Mouse (Mus musculus): Measurements from ENCODE around the gene Hbp1. TPM values are rescaled to one million over a fixed set of nuclear protein-coding genes. Genes with fewer than 3 reads are reported as not detected.

Hbp1 gene
- polyA plus RNA-seq, 1 experiment from 2014 or later, result 33.7 TPM

DNA sequence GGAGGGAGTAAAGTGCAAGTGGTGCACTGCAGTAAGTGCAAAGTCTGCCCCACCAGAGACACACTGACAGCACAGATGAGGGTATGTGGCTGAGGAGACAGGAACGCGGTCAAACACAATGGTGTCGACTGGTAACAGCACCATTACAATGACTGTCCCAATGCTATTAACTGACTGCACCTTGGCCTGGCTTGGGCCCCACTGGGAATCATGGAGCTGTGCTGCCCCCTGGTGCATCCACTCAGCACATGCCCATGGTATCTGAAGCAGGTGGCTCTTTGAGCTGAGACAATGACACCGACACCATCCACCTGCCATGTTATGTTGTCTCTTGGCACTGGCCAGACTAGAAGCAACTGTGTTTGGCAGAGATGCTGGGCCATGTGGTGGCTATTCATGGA, 23.7 kb downstream of the Hbp1 start:
- peak; percentile 54; the same call in 1 of the 2 replicates for ATAC-seq
- 73% methylated on average over 4 of the region's 4 CpGs for WGBS (ENCODE audit: insufficient replicate concordance)
- Histone ChIP-seq H3K27me3 (replicated peaks) (no peaks in the 10 kb centered on the region), H3K36me3 (peaks cover 71% of the 10 kb centered on the region), H3K4me2 (no peak overlapping the region), H3K4me1 (0 out of 2 replicates have a peak, but pooled peaks cover 3% of the 10 kb centered on the region), H3K27ac (no peak overlapping the region), H3K9me3 (replicated peaks) (no peaks in the 10 kb centered on the region), H3K4me3 (no peak overlapping the region), H3K9ac (no peak overlapping the region)

GRCm38 (mm10) chr12:31925343-31925742, 25.0 kb downstream of the Hbp1 start:
- Histone ChIP-seq H3K27ac (no peak overlapping the region), H3K4me2 (no peak overlapping the region), H3K4me1 (peaks cover 11% of the 10 kb centered on the region; the same call in 1 of the 2 replicates), H3K9ac (no peak overlapping the region), H3K36me3 (peaks cover 62% of the 10 kb centered on the region), H3K4me3 (no peak overlapping the region), H3K9me3 (replicated peaks) (no peaks in the 10 kb centered on the region), H3K27me3 (replicated peaks) (no peaks in the 10 kb centered on the region)
- ATAC-seq, result no peak
- WGBS (ENCODE audit: insufficient replicate concordance), result 86% methylated on average over 6 of the region's 6 CpGs

- H3K4me1 ChIP-seq, result peaks cover 12% of the 10 kb centered on the region; the same call in 1 of the 2 replicates
- no peaks in the 10 kb centered on the region for H3K9me3 ChIP-seq (replicated peaks)
- peaks cover 53% of the 10 kb centered on the region for H3K36me3 ChIP-seq
- ATAC-seq, result no peak
- 50% methylated on average over 3 of the region's 3 CpGs for WGBS (ENCODE audit: insufficient replicate concordance)
- H3K9ac ChIP-seq, result no peak overlapping the region
- H3K27ac ChIP-seq, result no peak overlapping the region
- H3K27me3 ChIP-seq (replicated peaks), result no peaks in the 10 kb centered on the region
- no peak overlapping the region for H3K4me3 ChIP-seq
- H3K4me2 ChIP-seq, result no peak overlapping the region
Measured at GRCm38 (mm10) chr12:31924135-31924534, 26.2 kb downstream of the Hbp1 start.

DNA sequence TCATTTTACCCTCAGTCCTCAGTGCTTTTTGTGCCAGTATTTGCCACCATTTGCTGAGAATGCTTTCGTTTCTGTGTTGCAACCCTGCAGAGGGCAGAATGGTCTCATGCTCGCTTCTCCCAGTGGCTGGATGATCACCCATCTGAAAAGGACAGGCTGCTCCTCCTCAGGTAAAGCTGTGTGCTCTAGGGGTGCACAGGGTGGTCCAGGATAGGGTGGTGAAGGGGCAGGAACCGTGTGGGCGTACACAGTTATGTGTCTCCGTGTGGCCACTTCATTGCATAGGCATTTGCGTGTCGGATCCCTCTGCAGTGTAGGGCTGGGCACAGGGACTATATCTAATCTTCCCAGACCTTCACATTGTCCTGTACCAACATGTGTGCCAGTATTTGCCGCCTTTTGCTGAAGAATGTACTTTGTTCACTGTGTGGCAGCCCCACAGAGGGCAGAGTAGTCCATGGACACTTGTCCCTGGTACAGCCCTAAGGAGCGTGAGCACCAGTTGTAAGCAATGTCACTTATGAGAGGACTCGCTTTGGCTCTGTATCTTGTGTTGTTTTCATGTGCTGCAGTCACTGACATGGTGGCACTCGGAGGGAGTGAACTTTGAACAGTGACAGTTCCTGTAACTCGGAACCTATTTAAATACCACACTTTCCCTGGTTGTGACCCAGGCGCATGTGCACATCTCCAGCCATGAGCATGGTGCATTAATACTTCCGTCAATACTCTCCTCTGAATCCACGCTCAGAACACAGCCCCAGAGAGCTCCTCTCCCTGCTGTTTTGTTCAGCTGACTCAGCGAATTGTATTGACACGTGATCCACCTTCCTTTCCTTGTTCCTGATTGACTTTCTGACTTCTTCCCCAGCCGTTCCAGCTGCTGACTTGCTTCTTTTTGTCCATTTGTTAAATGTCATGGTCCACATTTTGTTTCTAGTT, 29.6 kb downstream of the Hbp1 start:
- H3K9ac ChIP-seq, result no peak overlapping the region
- no peaks in the 10 kb centered on the region for H3K9me3 ChIP-seq (replicated peaks)
- WGBS (ENCODE audit: insufficient replicate concordance), result 74% methylated on average over 18 of the region's 18 CpGs
- H3K27ac ChIP-seq, result 0 out of 2 replicates have a peak overlapping the region, but pooled peaks have one; percentile 20
- no peaks in the 10 kb centered on the region for H3K27me3 ChIP-seq (replicated peaks)
- no peak for ATAC-seq
- no peak overlapping the region for H3K4me2 ChIP-seq
- peaks cover 21% of the 10 kb centered on the region for H3K4me1 ChIP-seq
- no peak overlapping the region for H3K4me3 ChIP-seq
- H3K36me3 ChIP-seq, result peaks cover 26% of the 10 kb centered on the region

GRCm38 (mm10) chr12:31917245-31917644, 33.1 kb downstream of the Hbp1 start:
- Histone ChIP-seq H3K4me1 (peaks cover 18% of the 10 kb centered on the region), H3K27me3 (replicated peaks) (no peaks in the 10 kb centered on the region), H3K9ac (no peak overlapping the region), H3K4me3 (no peak overlapping the region), H3K4me2 (no peak overlapping the region), H3K36me3 (peaks cover 5% of the 10 kb centered on the region; the same call in 1 of the 2 replicates), H3K9me3 (replicated peaks) (no peaks in the 10 kb centered on the region), H3K27ac (no peak overlapping the region)
- peak; percentile 72 for ATAC-seq
- 36% methylated on average over 5 of the region's 5 CpGs for WGBS (ENCODE audit: insufficient replicate concordance)

DNA sequence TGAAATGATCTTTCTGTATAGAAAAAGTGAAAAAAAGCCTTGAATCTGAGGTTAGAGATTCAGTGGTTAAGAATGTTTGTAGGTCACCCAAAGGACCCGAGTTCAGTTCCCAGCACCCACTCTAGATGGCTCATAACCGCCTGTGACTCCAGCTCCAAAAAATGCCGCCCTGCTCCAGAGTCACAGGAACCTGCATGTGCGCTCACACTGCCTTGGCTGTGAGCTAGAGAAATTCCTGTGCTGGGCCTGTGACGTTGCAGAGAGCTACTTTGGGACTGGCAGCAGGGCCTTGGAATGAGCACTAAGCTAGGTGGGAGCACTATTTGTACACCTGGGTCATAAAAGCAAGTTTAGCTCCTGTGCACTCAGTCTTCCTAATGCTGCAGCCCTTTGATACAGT, 33.6 kb downstream of the Hbp1 start:
- H3K27ac ChIP-seq, result no peak overlapping the region
- no peaks in the 10 kb centered on the region for H3K27me3 ChIP-seq (replicated peaks)
- H3K9me3 ChIP-seq (replicated peaks), result no peaks in the 10 kb centered on the region
- peaks cover 18% of the 10 kb centered on the region for H3K4me1 ChIP-seq
- no peak overlapping the region for H3K4me2 ChIP-seq
- no peak overlapping the region for H3K4me3 ChIP-seq
- no peak for ATAC-seq
- 84% methylated on average over 5 of the region's 5 CpGs for WGBS (ENCODE audit: insufficient replicate concordance)
- H3K9ac ChIP-seq, result no peak overlapping the region
- H3K36me3 ChIP-seq, result peaks cover 4% of the 10 kb centered on the region; the same call in 1 of the 2 replicates

GRCm38 (mm10) chr12:31913614-31914013, 36.7 kb downstream of the Hbp1 start:
- no peaks in the 10 kb centered on the region for H3K36me3 ChIP-seq
- ATAC-seq, result no peak
- WGBS (ENCODE audit: insufficient replicate concordance), result 65% methylated on average over 4 of the region's 4 CpGs
- H3K4me3 ChIP-seq, result no peak overlapping the region
- no peaks in the 10 kb centered on the region for H3K27me3 ChIP-seq (replicated peaks)
- peaks cover 9% of the 10 kb centered on the region for H3K4me1 ChIP-seq
- H3K9ac ChIP-seq, result no peak overlapping the region
- no peak overlapping the region for H3K4me2 ChIP-seq
- no peaks in the 10 kb centered on the region for H3K9me3 ChIP-seq (replicated peaks)
- H3K27ac ChIP-seq, result no peak overlapping the region

DNA sequence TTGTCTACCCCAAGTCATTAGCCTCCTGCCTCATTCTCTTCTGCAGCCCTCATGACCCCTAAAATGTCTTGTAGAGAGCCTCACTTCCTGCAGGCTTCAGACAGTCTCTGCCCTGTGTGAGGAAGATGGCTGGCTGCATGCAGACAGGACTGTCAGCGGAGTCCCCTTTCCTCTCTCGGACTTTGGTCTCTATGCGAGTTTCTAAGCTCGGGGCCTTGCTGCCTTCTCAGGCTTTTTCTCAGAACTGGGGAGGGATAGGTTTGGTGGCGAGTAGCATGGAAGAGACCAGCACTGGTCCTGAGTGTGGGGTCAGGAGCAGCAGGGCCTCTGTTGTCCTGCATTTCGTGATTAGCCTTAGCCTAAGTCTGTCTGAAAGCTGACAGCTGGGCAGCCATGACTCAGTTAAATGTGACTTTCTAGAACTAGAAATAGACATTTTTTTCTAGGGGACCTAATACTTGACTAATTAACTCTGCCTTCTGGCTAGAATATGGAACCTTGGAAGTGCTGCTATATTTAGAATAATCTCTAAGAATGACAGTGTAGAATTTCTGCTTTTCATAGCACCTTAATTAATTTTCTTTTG, 37.3 kb downstream of the Hbp1 start:
- H3K4me3 ChIP-seq, result no peak overlapping the region
- H3K9me3 ChIP-seq (replicated peaks), result no peaks in the 10 kb centered on the region
- H3K27ac ChIP-seq, result no peak overlapping the region
- no peaks in the 10 kb centered on the region for H3K27me3 ChIP-seq (replicated peaks)
- ATAC-seq, result no peak
- peaks cover 9% of the 10 kb centered on the region for H3K4me1 ChIP-seq
- 69% methylated on average over 6 of the region's 6 CpGs for WGBS (ENCODE audit: insufficient replicate concordance)
- no peaks in the 10 kb centered on the region for H3K36me3 ChIP-seq
- H3K4me2 ChIP-seq, result no peak overlapping the region
- no peak overlapping the region for H3K9ac ChIP-seq

DNA sequence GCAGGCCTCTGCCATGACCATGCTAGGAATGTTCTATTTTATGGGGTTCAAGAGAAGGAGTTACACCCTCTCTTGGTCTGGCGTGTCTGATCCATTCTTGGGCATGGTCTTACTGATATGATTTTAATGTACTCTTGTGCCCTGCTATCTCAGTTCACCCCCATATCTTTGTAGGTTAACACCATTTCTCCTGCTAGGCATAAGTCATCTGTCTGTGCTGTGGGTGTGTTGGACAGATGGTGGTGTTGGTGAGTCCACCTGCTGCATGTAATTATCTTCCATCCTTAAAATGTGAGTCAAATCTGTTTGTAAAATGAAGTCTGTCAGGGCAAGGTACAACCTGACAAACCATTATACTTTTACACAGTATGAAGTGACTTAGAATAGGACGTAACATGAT, 42.9 kb downstream of the Hbp1 start:
- H3K27me3 ChIP-seq (replicated peaks), result no peaks in the 10 kb centered on the region
- H3K27ac ChIP-seq, result no peak overlapping the region
- WGBS (ENCODE audit: insufficient replicate concordance), result 77% methylated on average over 2 of the region's 2 CpGs
- no peak overlapping the region for H3K4me3 ChIP-seq
- peaks cover 24% of the 10 kb centered on the region for H3K4me1 ChIP-seq
- H3K9me3 ChIP-seq (replicated peaks), result no peaks in the 10 kb centered on the region
- peak; percentile 64 for ATAC-seq
- H3K4me2 ChIP-seq, result no peak overlapping the region
- H3K36me3 ChIP-seq, result 0 out of 2 replicates have a peak, but pooled peaks cover 2% of the 10 kb centered on the region
- H3K9ac ChIP-seq, result no peak overlapping the region

- 40% methylated on average over 6 of the region's 6 CpGs for WGBS (ENCODE audit: insufficient replicate concordance)
- Histone ChIP-seq H3K36me3 (peaks cover 6% of the 10 kb centered on the region; the same call in 1 of the 2 replicates), H3K9ac (no peak overlapping the region), H3K4me2 (no peak overlapping the region), H3K4me3 (no peak overlapping the region), H3K4me1 (peaks cover 24% of the 10 kb centered on the region), H3K27ac (0 out of 2 replicates have a peak overlapping the region, but pooled peaks have one; percentile 2), H3K9me3 (replicated peaks) (no peaks in the 10 kb centered on the region), H3K27me3 (replicated peaks) (no peaks in the 10 kb centered on the region)
- peak; percentile 77 for ATAC-seq
Measured at GRCm38 (mm10) chr12:31905696-31906551, 44.4 kb downstream of the Hbp1 start.

DNA sequence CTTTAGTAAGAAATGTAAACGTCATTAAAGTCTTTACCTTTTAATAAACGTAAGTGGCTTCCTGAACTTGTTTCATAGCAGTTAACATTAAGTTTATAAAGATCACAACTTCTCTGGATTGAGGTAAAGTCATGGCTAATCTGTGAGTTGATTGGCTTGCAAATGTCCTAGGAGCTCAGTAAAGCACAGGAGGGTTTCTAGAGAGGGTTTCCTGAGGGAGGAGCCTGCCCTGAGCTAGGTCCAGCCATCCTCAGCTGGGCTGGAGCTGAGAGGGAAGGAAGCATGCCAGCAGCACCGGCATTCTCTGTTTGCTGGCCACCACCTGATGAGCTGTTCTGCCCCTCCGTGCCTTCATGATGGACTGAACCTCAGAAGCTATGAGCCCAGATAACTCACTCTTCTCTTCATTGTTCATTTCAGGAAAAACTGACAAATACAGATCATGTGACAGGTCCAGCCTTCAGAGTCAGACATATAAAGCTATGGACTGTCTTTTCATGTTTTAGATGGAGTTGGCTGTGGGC, 49.9 kb downstream of the Hbp1 start:
- Histone ChIP-seq H3K4me3 (no peak overlapping the region), H3K27me3 (replicated peaks) (no peaks in the 10 kb centered on the region), H3K36me3 (peaks cover 6% of the 10 kb centered on the region; the same call in 1 of the 2 replicates), H3K9me3 (replicated peaks) (no peaks in the 10 kb centered on the region), H3K9ac (no peak overlapping the region), H3K4me2 (no peak overlapping the region), H3K27ac (no peak overlapping the region), H3K4me1 (peaks cover under 1% of the 10 kb centered on the region; the same call in 1 of the 2 replicates)
- ATAC-seq, result no peak
- WGBS (ENCODE audit: insufficient replicate concordance), result 70% methylated on average over 4 of the region's 4 CpGs

Measured in liver, embryonic 12.5 days (tissue).